Mouse (Mus musculus): ENCODE measurements around the gene E130308A19Rik. TPM values are rescaled to one million over a fixed set of nuclear protein-coding genes. Genes with fewer than 3 reads are reported as not detected.

Gene E130308A19Rik
- polyA plus RNA-seq, 1 experiment from 2014 or later = 64.7 TPM

- no peak overlapping the region for H3K27ac ChIP-seq (ENCODE audit: low read depth, low read length)
- DNase-seq (ENCODE audit: low spot score) (no peak), ATAC-seq (ENCODE audit: insufficient read depth, low FRiP score, low TSS enrichment) (no peak)
- WGBS = 94% methylated on average over 4 of the region's 4 CpGs
- no peak overlapping the region for H3K4me3 ChIP-seq (ENCODE audit: low read depth, low read length)
- no peaks in the 10 kb centered on the region for H3K4me1 ChIP-seq (ENCODE audit: control insufficient read depth, insufficient read depth, low read length)
- no peak overlapping the region for H3K9ac ChIP-seq (ENCODE audit: low read length)
- no peak overlapping the region for H3K4me2 ChIP-seq (ENCODE audit: low read depth)
- H3K9me3 ChIP-seq (ENCODE audit: control insufficient read depth, low read length) = 0 out of 2 replicates have a peak, but pooled peaks cover 3% of the 10 kb centered on the region
- no peaks in the 10 kb centered on the region for H3K36me3 ChIP-seq (ENCODE audit: control insufficient read depth, insufficient read depth, low read length)
- no peaks in the 10 kb centered on the region for H3K27me3 ChIP-seq (ENCODE audit: control insufficient read depth, insufficient read depth, low read length)
Observed at GRCm38 (mm10) chr4:59739321-59739720, 113.3 kb downstream of the E130308A19Rik start.

- Histone ChIP-seq H3K9me3 (ENCODE audit: control insufficient read depth, low read length) (0 out of 2 replicates have a peak, but pooled peaks cover 3% of the 10 kb centered on the region), H3K4me3 (ENCODE audit: low read depth, low read length) (no peak overlapping the region), H3K4me2 (ENCODE audit: low read depth) (no peak overlapping the region), H3K4me1 (ENCODE audit: control insufficient read depth, insufficient read depth, low read length) (no peaks in the 10 kb centered on the region), H3K36me3 (ENCODE audit: control insufficient read depth, insufficient read depth, low read length) (no peaks in the 10 kb centered on the region), H3K27me3 (ENCODE audit: control insufficient read depth, insufficient read depth, low read length) (no peaks in the 10 kb centered on the region), H3K27ac (ENCODE audit: low read depth, low read length) (no peak overlapping the region), H3K9ac (ENCODE audit: low read length) (no peak overlapping the region)
- DNase-seq (ENCODE audit: low spot score) = no peak
- ATAC-seq (ENCODE audit: insufficient read depth, low FRiP score, low TSS enrichment) = no peak
- 87% methylated on average over 2 of the region's 2 CpGs for WGBS
Observed at GRCm38 (mm10) chr4:59739882-59740281, 113.9 kb downstream of the E130308A19Rik start.

GRCm38 (mm10) chr4:59753491-59754140 is 127.6 kb downstream of the E130308A19Rik start:
- no peak overlapping the region for H3K4me3 ChIP-seq (ENCODE audit: low read depth, low read length)
- no peak for DNase-seq (ENCODE audit: low spot score)
- H3K27ac ChIP-seq (ENCODE audit: low read depth, low read length) = no peak overlapping the region
- peaks cover 6% of the 10 kb centered on the region; the same call in 1 of the 2 replicates for H3K36me3 ChIP-seq (ENCODE audit: control insufficient read depth, insufficient read depth, low read length)
- no peaks in the 10 kb centered on the region for H3K27me3 ChIP-seq (ENCODE audit: control insufficient read depth, insufficient read depth, low read length)
- no peaks in the 10 kb centered on the region for H3K9me3 ChIP-seq (ENCODE audit: control insufficient read depth, low read length)
- H3K4me2 ChIP-seq (ENCODE audit: low read depth) = no peak overlapping the region
- no peaks in the 10 kb centered on the region for H3K4me1 ChIP-seq (ENCODE audit: control insufficient read depth, insufficient read depth, low read length)
- H3K9ac ChIP-seq (ENCODE audit: low read length) = no peak overlapping the region
- ATAC-seq (ENCODE audit: insufficient read depth, low FRiP score, low TSS enrichment) = no peak
- 85% methylated on average over 13 of the region's 13 CpGs for WGBS

GRCm38 (mm10) chr4:59756332-59757082 is 130.5 kb downstream of the E130308A19Rik start:
- no peaks in the 10 kb centered on the region for H3K4me1 ChIP-seq (ENCODE audit: control insufficient read depth, insufficient read depth, low read length)
- ATAC-seq (ENCODE audit: insufficient read depth, low FRiP score, low TSS enrichment) = no peak

GRCm38 (mm10) chr4:59757452-59758435 is 131.7 kb downstream of the E130308A19Rik start:
- no peak overlapping the region for H3K4me3 ChIP-seq (ENCODE audit: low read depth, low read length)
- H3K9ac ChIP-seq (ENCODE audit: low read length) = no peak overlapping the region
- 84% methylated on average over 12 of the region's 12 CpGs for WGBS
- no peak overlapping the region for H3K27ac ChIP-seq (ENCODE audit: low read depth, low read length)
- DNase-seq (ENCODE audit: low spot score) (no peak), ATAC-seq (ENCODE audit: insufficient read depth, low FRiP score, low TSS enrichment) (no peak)
- no peak overlapping the region for H3K4me2 ChIP-seq (ENCODE audit: low read depth)
- no peaks in the 10 kb centered on the region for H3K9me3 ChIP-seq (ENCODE audit: control insufficient read depth, low read length)
- H3K36me3 ChIP-seq (ENCODE audit: control insufficient read depth, insufficient read depth, low read length) = peaks cover under 1% of the 10 kb centered on the region; the same call in 1 of the 2 replicates
- H3K27me3 ChIP-seq (ENCODE audit: control insufficient read depth, insufficient read depth, low read length) = no peaks in the 10 kb centered on the region
- no peaks in the 10 kb centered on the region for H3K4me1 ChIP-seq (ENCODE audit: control insufficient read depth, insufficient read depth, low read length)

More at GRCm38 (mm10) chr4:59756332-59757082, 130.5 kb downstream of the E130308A19Rik start:
- H3K4me2 ChIP-seq (ENCODE audit: low read depth) = no peak overlapping the region
- H3K4me3 ChIP-seq (ENCODE audit: low read depth, low read length) = no peak overlapping the region
- H3K27ac ChIP-seq (ENCODE audit: low read depth, low read length) = no peak overlapping the region
- no peak for DNase-seq (ENCODE audit: low spot score)
- 90% methylated on average over 9 of the region's 9 CpGs for WGBS
- no peaks in the 10 kb centered on the region for H3K9me3 ChIP-seq (ENCODE audit: control insufficient read depth, low read length)
- no peaks in the 10 kb centered on the region for H3K27me3 ChIP-seq (ENCODE audit: control insufficient read depth, insufficient read depth, low read length)
- no peak overlapping the region for H3K9ac ChIP-seq (ENCODE audit: low read length)
- peaks cover 6% of the 10 kb centered on the region; the same call in 1 of the 2 replicates for H3K36me3 ChIP-seq (ENCODE audit: control insufficient read depth, insufficient read depth, low read length)

GRCm38 (mm10) chr4:59760016-59760415 is 134.0 kb downstream of the E130308A19Rik start:
- Histone ChIP-seq H3K4me1 (ENCODE audit: control insufficient read depth, insufficient read depth, low read length) (no peaks in the 10 kb centered on the region), H3K4me3 (ENCODE audit: low read depth, low read length) (no peak overlapping the region), H3K27ac (ENCODE audit: low read depth, low read length) (no peak overlapping the region), H3K9me3 (ENCODE audit: control insufficient read depth, low read length) (no peaks in the 10 kb centered on the region), H3K9ac (ENCODE audit: low read length) (no peak overlapping the region), H3K36me3 (ENCODE audit: control insufficient read depth, insufficient read depth, low read length) (no peaks in the 10 kb centered on the region), H3K27me3 (ENCODE audit: control insufficient read depth, insufficient read depth, low read length) (no peaks in the 10 kb centered on the region), H3K4me2 (ENCODE audit: low read depth) (no peak overlapping the region)
- WGBS = 74% methylated on average over 4 of the region's 4 CpGs
- DNase-seq (ENCODE audit: low spot score) = no peak
- ATAC-seq (ENCODE audit: insufficient read depth, low FRiP score, low TSS enrichment) = no peak

GRCm38 (mm10) chr4:59760636-59761364 is 134.8 kb downstream of the E130308A19Rik start:
- H3K4me3 ChIP-seq (ENCODE audit: low read depth, low read length) = no peak overlapping the region
- H3K36me3 ChIP-seq (ENCODE audit: control insufficient read depth, insufficient read depth, low read length) = no peaks in the 10 kb centered on the region
- H3K4me2 ChIP-seq (ENCODE audit: low read depth) = no peak overlapping the region
- 55% methylated on average over 10 of the region's 10 CpGs for WGBS
- no peaks in the 10 kb centered on the region for H3K27me3 ChIP-seq (ENCODE audit: control insufficient read depth, insufficient read depth, low read length)
- peaks cover 6% of the 10 kb centered on the region; the same call in 1 of the 2 replicates for H3K4me1 ChIP-seq (ENCODE audit: control insufficient read depth, insufficient read depth, low read length)
- ATAC-seq (ENCODE audit: insufficient read depth, low FRiP score, low TSS enrichment) = no peak
- DNase-seq (ENCODE audit: low spot score) = peak; percentile 43
- H3K9me3 ChIP-seq (ENCODE audit: control insufficient read depth, low read length) = no peaks in the 10 kb centered on the region
- no peak overlapping the region for H3K27ac ChIP-seq (ENCODE audit: low read depth, low read length)
- H3K9ac ChIP-seq (ENCODE audit: low read length) = no peak overlapping the region

- Histone ChIP-seq H3K27me3 (ENCODE audit: control insufficient read depth, insufficient read depth, low read length) (no peaks in the 10 kb centered on the region), H3K9ac (ENCODE audit: low read length) (no peak overlapping the region), H3K4me1 (ENCODE audit: control insufficient read depth, insufficient read depth, low read length) (peaks cover 6% of the 10 kb centered on the region; the same call in 1 of the 2 replicates), H3K27ac (ENCODE audit: low read depth, low read length) (no peak overlapping the region), H3K4me3 (ENCODE audit: low read depth, low read length) (no peak overlapping the region), H3K9me3 (ENCODE audit: control insufficient read depth, low read length) (no peaks in the 10 kb centered on the region), H3K4me2 (ENCODE audit: low read depth) (no peak overlapping the region), H3K36me3 (ENCODE audit: control insufficient read depth, insufficient read depth, low read length) (no peaks in the 10 kb centered on the region)
- 68% methylated on average over 4 of the region's 4 CpGs for WGBS
- DNase-seq (ENCODE audit: low spot score) (no peak), ATAC-seq (ENCODE audit: insufficient read depth, low FRiP score, low TSS enrichment) (no peak)
Observed at GRCm38 (mm10) chr4:59761365-59761729, 135.3 kb downstream of the E130308A19Rik start.

Measured in neural tube, embryonic 11.5 days (tissue).